31 mouse cellular contexts compared by ENCODE assay signal in genomic region chr16:92410344-92410743, GRCm38 (mm10). TPM values are rescaled to one million over a fixed set of nuclear protein-coding genes. Genes with fewer than 3 reads are reported as not detected.
"Had no signal": no experiment of that assay in that cellular context is flagged by ENCODE, and none has a peak within 500 bp of the region (broad histone marks: within the 10 kb centered on the region; RNA-seq: fewer than 3 reads in every experiment).

No protein-coding gene starts in this region.

- H3K4me2 ChIP-seq: heart, embryonic 12.5 days; heart, embryonic 15.5 days; hindbrain, embryonic 12.5 days; hindbrain, embryonic 14.5 days; intestine, embryonic 15.5 days; liver, embryonic 11.5 days; liver, embryonic 13.5 days; liver, embryonic 15.5 days had no signal

- H3K9me3 ChIP-seq: heart, embryonic 12.5 days; heart, embryonic 15.5 days; hindbrain, embryonic 10.5 days; hindbrain, embryonic 12.5 days; intestine, embryonic 15.5 days; liver, embryonic 13.5 days; liver, embryonic 15.5 days had no signal

- H3K9ac ChIP-seq: heart, embryonic 15.5 days; hindbrain, embryonic 12.5 days; hindbrain, embryonic 14.5 days; intestine, embryonic 15.5 days; liver, embryonic 13.5 days; liver, embryonic 15.5 days had no signal

- H3K4me3 ChIP-seq: gastrocnemius, adult 2 months; heart, embryonic 12.5 days; heart, embryonic 15.5 days; hindbrain, embryonic 10.5 days; hindbrain, embryonic 12.5 days; intestine, embryonic 15.5 days; layer of hippocampus, adult 2 months; left cerebral cortex, adult 2 months; liver, embryonic 13.5 days; liver, embryonic 15.5 days had no signal

- ATAC-seq: hindbrain, embryonic 16.5 days; inflammation-experienced regulatory T-cells, adult 6 months; intestine, embryonic 15.5 days; intestine, postnatal 0 days had no signal

- DNase-seq: gastrocnemius, postnatal 10 days; gastrocnemius, postnatal 25 days; heart, adult 18-20 months; heart, postnatal 4 days; kidney, adult 18-20 months; kidney, adult 8-10 months; kidney, postnatal 10 days; kidney, postnatal 25 days; kidney, postnatal 4 days; liver; liver, embryonic 13.5 days had no signal

- H3K27ac ChIP-seq: gastrocnemius, adult 2 months; heart, embryonic 15.5 days; hindbrain, embryonic 12.5 days; hindbrain, embryonic 14.5 days; intestine, embryonic 15.5 days; layer of hippocampus, adult 2 months; left cerebral cortex, adult 2 months; liver, embryonic 13.5 days; liver, embryonic 15.5 days had no signal

- H3K27me3 ChIP-seq: heart, embryonic 12.5 days; heart, embryonic 15.5 days; hindbrain, embryonic 12.5 days; intestine, embryonic 15.5 days; liver, embryonic 13.5 days had no signal

- H3K36me3 ChIP-seq: heart, embryonic 12.5 days; heart, embryonic 15.5 days; hindbrain, embryonic 10.5 days; hindbrain, embryonic 12.5 days; intestine, embryonic 15.5 days; liver, embryonic 13.5 days; liver, embryonic 15.5 days had no signal

RNA-seq across cellular contexts. Expression of gene Kcne1, which starts 51.1 kb away (rescaled TPM):
- total RNA-seq: gastrocnemius, adult 2 months; gastrocnemius, postnatal 10 days; gastrocnemius, postnatal 25 days; gastrocnemius, postnatal 4 days; granulocyte monocyte progenitor cell, adult 5-6 weeks; layer of hippocampus, adult 2 months; layer of hippocampus, postnatal 10 days; layer of hippocampus, postnatal 25 days; left cerebral cortex, adult 2 months; left cerebral cortex, postnatal 14 days; left cerebral cortex, postnatal 36 days had no signal
- polyA plus RNA-seq: inflammation-experienced regulatory T-cells, adult 6 months; intestine, postnatal 0 days; liver, embryonic 11.5 days; liver, embryonic 15.5 days had no signal
